Mouse (Mus musculus): Measurements from ENCODE around the gene Msantd1.

Msantd1 gene

DNA sequence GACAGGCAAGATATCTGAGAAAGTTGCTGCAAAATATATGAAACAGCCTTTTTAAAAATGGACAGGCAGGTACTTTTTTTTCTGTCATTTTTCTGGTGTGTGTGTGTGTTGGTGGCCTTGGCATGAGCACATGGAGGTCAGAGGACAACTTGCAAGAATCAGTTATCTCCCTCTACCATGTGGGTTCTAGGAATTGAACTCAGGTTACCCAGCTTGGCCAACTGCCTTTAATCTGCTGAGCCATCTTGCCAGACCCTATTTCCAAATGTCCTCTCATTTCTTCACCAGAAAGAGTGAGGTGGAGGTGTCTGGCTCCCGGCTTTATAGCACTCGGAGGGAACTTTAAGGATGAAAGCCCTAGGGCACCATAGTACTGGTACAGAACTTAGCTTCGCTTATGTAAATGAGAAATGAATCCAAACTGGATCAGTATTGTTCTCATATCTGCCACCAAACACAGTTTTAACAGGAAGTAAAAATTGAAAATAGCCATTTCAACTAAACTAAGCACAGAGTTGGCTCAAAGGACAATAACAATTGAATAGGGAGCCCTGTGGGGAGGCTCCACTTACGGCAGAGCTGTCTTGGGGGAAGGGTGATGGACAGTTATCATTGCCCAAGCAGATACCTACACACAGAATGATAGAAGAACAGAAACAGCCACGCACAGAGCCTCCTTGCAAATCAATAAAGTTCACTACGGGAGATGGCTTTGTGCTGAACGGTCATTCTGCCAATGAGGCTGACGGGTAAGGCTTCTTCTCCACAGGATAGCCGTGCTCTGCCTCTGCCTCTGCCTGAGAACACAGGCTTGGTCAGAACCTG is 22.6 kb downstream of the Msantd1 start:
- no peak for DNase-seq

DNA sequence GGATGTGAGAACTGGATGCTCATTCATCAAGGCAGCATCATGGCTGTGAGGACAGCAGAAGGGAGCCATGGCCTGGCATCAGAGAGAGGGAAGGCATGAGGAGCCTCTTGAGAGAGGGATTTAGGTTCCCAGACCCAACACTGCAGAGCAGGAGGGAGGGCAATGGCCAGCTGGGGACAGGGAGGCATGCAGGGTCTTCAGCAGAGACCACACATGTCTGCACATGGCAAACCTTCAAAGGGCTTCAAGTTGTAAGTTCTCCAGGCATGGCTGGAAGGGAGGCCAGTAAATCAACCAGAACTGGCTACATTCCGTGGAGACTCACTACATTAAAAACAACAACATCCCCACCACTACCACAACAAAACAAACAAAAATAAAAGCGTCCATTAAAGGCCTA is 23.3 kb downstream of the Msantd1 start:
- DNase-seq, result no peak

DNA sequence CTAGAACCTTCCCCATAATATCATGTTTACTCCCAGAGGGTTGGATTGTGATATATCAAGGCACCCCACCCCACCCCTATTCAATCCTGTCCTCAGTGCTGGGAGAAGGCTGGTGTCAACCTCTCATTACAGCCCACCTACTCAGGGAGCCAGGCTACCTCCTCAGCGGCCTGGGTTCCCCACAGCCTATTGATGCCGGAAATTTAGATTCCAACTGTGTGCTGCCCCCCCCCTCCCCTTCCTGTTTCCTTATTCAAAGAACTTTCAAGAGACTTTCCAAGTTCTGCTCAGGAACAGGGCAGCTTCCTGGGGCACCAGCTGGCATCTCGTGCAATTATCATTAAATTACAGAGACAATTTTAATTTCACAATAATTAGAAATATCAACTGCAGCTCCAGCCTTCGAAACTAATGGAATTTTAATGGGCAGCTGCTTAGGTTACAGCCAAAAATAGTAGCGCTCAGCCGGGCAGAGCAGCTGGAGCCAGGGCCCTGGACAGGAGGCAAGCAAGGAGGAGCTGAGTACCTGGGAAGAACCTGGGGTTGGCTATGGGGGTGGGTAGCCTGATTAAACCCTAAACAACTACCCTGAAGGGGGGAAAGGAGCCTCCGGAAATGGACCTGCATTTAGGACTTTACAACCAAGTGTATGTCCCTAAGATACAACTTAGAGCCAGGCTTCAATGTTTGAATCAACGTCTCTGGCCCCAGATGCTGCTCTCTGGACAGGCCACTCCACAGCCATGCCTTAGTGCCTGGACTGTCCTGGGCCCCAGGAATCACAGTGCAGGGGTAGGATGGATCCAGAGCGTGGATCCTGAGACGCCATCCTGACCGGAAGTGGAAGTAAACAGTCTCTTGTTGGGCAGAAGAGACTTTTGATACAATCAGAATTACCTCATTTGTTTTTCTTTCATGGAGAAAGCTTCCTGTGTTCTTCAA is 24.0 kb downstream of the Msantd1 start:
- no peak for DNase-seq

DNA sequence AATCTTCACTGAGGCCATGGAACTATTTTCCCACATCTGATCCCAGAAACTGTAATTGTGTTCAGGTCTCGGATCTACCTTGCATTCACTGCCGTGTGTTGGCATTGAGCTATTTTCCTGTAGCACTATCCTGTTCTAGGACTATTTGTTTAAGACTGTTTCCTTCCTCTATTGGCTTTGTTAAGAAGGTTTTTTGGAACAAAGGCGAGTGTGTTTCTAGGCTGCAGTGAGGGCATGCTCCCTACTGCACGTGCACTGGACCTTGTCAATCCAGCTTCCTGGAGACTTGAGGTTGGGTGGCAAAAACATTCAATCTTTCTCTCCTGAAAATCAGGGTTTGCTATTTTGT is 24.6 kb downstream of the Msantd1 start:
- no peak for DNase-seq

DNA sequence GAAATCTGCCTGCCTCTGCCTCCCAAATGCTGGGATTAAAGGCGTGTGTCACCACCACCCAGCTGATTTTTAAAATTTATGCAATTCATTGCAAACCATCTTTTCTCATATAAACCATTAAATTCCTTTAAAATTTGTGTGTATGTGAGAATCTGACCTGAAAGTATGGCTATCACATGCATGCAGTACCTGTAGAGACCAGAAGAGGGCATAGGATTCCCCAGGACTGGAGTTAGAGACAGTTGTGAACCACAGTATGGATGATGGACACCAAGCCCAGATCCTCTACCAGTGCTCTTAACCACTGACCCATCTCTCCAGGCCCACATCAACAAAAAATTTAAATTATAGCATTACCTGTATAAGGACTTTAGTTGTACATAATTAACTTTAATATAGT is 25.6 kb downstream of the Msantd1 start:
- no peak for DNase-seq

DNA sequence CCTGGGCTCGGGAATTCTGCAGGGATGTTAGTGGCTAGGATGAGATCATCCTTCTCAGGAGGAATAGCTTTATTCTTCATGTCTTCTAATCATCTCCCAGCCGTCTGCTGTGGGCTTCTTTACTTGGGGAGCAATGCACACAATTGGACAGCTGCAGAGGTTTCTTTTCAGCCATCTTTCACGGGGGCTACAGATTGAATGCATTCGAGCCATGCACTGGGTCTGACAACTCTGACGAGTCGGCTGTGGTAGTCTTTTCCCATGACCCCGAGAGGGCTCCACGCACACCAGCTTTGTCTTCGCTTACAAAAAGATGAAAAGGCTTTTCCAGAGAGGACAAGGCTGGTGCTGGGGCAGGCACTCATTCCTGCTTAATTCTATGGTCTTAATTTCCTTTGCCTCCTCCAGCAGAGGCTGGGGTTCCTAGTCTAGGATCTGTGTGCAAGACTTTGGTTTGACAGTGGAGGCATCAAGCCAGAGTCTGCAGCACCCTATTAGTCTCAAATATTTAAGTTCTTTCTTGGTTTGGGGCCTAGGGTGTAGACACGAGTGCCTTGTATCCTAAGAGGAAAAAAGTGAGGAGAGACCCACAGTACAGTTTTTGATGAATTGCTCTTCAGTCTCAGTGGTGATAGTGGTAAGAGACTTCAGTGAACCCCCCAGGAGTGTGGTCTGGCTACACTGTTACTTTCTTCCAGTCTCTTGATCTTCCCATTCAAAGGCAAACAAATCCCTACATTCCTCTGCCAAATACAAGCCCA is 34.1 kb downstream of the Msantd1 start:
- DNase-seq, result no peak

DNA sequence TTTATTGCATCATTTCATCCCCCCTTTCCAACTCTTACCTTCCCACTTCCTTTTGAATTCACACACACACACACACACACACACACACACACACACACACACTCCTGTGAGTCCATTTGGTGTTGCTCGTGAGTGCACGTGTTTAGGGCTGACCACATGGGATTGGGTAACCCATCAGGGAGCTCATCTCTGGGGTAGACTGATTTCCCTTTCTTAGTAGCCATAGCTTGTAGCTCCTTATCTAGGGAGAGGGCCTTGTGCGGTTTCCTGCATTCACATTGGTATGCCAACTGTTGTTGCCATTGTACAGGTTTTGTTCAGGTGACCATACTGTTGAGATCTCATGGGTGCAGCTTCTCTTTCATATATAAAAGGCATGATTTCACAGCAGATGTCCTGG is 35.6 kb downstream of the Msantd1 start:
- no peak for DNase-seq

DNA sequence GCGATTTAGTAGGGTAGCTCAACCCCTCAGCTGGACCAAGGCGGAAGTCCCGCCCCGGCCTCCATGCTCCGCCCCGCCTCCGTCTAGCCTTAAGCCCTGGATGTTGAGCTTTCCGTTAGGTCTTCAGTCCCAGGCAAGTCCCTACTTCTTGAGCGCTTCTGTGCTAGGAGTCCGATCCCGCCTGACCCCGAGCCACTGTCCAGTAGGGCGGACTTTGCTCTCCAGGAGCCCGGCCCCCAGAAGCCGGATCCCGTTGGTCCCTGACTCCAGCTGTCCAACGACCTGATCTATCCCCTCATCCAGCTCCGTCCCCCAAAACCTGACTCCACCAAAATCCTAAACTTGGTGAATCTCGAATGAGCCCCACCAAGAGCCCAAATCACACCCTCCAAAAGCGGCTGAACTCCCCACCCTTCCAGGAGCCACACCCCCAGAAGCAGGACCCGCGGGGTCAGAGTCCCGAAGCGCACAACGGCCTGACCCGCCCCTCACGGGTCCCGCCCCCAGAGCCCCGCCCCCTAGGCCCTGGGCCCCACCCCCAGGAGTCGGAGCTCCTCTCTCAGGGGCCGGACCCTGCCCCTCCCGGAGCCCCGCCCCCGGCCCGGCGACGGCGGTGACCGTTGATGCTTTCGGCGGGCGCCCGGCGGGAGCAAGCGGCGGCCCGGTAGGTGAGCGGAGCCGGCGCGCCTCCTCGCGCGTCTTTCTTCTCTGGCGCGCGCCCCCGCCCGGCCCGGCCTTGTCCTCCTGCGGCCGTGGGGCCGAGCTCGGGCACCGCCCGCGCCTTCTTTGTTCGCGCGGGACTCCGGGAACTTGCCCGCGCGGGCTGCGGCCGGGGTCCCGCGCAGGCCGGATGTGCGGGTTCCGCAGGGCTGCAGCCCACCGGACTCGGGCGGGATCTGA is 41.3 kb downstream of the Msantd1 start, which contains the start of gene Rgs12:
Rgs12 (plus strand) TSS at position 585 of the 900 bp plus-strand sequence.
- peak; percentile 23 for DNase-seq

DNA sequence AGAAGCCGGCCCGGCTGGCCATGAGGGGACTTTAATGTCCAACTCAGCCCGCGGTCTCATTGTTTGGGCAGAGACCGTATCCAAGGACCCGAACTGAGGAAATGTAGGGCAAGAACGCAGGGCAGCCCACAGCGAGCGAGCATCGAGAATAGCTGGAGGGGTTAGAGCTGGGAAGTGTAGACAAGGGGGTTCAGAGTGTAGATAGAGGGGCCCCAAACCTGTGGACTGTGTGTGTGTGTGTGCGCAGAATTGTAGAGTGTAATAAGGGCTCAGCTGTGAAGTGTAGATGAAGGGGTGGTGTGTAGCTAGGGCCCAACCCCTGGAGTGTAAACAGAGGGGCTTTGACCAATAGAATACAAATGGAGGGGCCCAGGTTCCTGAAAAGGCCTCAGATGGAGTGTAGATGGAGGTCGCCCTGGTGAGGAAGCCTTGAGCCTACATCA is 42.0 kb downstream of the Msantd1 start:
- peak; percentile 4 for DNase-seq

DNA sequence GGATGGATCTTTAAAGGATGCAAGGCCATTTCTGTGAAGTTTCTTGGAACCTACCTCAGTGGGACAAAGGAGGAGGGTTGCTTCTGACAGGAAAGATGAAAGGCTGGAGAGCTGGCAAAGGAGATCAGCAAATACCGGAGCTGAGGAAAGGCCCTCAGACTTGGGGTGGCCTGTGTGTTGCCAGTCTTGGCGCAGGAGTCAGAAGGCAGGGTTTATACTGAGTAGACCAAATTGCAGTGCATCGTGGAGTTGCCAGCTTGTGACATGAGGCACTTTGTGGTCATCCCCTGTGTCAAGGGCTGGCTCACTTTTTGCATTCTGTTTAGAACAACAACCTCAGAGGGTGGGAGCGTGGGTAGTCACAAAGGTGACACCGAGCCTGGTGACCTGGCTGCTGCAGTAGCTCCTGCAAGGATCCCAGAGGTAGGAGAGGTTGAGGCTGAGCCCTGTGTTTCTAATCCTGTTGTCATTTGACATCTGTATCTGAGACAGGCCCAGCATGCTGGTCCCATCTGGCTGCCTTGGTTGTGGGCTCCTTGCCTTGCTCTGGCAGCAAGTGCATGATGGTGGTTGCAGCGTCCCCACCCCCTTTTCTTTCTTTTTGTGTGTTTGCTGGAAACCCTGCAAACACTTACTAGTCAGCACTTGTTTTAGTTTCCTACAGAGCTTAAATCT is 42.8 kb downstream of the Msantd1 start:
- DNase-seq, result no peak

DNA sequence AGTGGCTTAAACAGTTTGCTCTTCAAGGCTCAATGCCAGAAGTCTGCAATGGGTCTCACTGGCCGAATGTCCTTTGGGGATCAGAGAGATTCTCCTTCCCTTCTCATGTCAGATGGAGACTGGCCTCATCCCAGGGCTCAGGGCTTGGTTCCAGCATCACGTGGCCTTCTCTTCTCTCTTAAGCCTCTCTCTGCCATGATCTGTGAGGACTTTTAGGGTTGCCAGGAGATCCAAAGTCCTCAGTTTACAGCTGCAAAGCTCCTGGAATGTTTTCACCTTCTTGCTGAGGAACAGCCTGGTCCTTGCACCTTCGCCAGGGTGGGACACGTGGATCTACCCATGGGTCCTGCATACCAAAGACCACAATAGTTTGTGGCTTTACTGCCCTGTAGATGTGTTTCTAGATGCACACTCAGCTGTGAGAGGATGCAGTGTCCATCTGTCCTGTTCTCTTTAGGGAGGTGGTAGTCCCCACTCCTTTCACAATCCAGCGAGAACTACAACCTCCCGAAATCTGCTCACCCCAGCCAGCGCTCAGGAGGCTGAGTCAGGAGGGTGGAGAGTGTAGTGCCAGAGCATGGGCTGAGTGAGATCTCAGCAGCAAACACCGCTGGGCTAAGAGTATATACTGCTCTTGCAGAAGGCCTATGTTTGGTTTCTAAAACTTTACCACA is 43.5 kb downstream of the Msantd1 start:
- peak; percentile 5 for DNase-seq

DNA sequence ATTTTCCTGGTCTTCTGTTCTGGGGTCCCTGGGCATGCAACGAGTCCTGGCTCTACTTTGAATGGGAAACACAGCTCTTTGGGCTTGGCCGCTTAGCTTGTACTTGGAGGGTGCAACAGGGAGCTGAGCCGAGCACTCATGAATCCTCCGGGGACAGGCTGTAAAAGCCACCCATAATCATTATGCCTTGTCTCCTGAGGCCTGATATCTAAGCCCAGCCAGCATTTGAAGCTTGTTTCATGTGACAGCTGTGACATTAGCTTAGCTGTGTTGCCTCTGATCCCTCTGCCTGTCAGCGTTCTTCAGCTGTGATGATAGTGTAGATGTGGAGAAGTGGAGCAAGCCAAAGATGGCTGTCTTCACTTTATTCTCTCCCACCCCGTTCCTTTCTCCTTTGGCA is 46.7 kb downstream of the Msantd1 start:
- DNase-seq, result no peak

DNA sequence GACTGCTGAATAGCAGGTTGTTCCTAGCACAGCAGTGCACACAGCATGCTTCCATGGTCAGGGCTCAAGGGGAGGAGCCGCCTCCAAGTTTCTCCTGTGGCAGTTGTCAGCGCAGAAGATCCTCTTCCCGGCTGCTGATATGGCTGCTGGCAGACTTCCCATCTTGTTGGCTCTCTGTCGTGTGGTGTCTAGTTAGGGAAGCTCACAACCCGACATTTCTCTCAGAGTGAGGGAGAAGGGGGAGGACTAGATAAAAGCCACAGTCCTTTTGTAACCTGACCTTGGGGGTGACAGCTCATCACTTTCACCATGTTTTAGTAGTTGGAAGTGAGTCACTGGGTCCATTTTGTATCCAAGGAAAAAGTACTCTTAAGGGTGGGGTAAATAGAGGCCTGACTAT is 47.8 kb downstream of the Msantd1 start:
- no peak for DNase-seq

DNA sequence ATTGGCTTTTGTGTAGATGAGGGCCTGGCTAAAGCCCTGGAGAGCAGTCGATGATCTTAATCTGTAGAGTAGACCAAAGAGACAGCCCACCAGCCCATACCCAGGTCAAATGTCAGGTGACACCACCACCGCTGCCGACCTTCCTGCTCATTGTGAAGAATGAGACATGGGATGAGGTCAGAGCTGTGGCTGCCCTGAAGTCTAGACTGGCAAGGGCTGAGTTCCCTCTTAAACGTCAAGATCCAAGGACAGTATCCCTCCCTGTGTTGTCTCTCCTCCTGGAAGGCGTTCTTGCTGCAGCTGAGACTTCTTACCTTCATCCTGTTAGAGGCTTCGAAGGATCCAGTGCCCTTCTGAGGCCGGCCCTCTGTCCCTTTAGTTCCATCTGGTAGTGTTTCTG is 48.3 kb downstream of the Msantd1 start:
- no peak for DNase-seq

DNA sequence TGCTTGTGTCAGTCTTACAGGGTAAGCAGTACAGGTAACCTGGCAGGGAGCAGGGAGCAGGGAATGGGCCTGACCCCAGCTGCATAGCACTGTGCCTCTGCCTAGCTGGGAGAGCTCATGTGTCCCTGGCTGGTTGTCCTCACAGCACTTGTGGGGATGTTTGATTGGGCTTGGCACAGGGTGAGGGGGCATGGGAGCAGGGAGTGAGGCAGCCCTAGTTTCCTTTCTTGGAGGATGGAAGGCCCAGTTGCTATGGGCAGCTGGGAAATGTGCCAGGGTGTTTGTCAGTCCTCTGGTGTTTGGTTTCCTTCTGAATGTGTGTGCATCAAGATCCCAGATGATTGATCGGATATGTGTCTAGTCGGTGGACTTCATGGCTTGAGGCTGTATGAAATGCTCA is 49.2 kb downstream of the Msantd1 start:
- no peak for DNase-seq

DNA sequence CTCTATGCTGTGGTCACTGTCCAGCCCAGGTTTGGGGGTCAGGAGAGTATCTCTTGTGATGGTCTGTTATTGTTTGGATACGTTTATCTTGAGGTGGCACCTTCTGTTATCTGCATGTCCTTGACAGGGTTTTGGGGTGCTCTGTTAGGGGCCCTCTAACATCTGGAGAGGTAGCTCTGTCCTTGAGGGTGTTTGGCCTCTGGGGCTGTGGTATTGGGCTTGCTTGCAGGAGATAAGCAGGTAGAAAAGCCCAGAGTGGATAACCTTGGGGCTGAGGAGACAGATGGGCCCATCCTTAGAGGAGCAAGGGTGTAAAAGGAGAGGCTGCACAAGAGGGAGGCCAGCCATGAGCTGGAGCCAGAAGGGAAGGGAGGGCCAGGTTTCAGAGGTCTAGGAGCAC is 52.2 kb downstream of the Msantd1 start:
- DNase-seq, result no peak

DNA sequence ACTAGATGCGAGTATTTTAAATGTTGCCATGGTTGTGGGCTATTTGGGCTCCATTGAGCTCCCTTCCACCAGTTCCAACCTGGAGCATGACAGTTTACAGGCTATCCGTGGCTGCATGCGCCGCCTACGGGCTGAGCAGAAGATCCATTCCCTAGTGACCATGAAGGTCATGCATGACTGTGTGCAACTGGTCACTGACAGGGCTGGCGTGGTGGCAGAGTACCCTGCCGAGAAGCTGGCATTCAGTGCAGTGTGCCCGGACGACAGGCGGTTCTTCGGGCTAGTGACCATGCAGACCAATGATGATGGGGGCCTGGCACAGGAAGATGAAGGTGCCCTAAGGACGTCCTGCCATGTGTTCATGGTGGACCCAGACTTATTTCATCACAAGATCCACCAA is 57.7 kb downstream of the Msantd1 start:
- DNase-seq, result no peak

DNA sequence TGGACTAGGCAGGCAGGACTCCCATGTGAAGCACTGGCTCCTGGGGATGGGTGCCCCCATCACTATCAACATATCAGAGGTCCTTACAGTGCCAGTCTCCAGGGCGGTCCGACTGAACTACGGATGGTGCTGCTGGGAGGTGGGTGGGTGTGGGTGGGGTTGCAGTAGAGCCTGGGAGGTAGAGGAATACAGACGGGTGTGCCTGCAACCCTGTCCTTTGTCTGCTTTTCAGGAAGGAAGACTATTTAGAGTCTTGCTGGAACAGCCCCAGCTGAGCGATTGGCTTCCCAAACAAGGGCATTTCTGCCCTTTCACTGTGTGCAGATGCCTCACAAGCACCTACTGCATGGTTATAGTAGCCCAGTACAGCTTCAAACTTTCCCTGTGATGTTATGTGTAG is 60.6 kb downstream of the Msantd1 start:
- no peak for DNase-seq

DNA sequence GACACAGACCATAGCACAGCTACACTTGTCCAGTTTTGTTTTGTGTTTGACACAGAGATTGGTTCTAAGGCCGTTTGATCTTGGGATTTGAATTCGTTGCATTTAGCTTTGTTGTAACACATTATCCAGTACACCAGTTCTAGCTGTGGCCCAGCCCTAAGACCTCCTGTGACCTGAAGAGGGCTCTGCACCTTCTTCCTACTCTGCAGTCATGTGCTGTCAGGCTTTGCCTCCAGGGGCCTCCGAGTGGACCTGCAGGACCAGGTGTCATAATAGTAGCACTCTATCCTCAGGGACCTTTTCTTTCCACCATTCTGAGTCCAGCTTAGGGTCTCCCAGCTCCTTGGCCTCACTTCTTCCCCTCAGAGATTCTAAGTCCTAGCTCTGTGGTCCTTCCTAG is 64.7 kb downstream of the Msantd1 start:
- no peak for DNase-seq
